Mouse (Mus musculus) hindbrain, embryonic 14.5 days (tissue): ENCODE data around the gene Kctd2. TPM values are rescaled to one million over a fixed set of nuclear protein-coding genes. Genes with fewer than 3 reads are reported as not detected.

ENCODE experiments used
- ATAC-seq: fragments of 200-750 bp; cut with Nextera tagmentation; 2 replicates; pipeline ENCODE4 v1.8.0; 2017; ENCODE audit warnings: moderate number of reproducible peaks, mild to moderate bottlenecking, moderate TSS enrichment, moderate library complexity; ENCODE audit not compliant: low FRiP score
- DNase-seq: peaks from one replicate; pipeline ENCODE4 v3.0.0-alpha.2; 2015; ENCODE audit warnings: low spot score
- H3K27ac ChIP-seq: fragments of 300-500 bp; sonication (generic); 2 replicates; pipeline ENCODE4 v1.5.1; 2014; ENCODE audit warnings: mild to moderate bottlenecking, moderate library complexity
- H3K27me3 ChIP-seq: fragments of 300-500 bp; sonication (generic); 2 replicates; pipeline ENCODE4 v1.6.1; 2014; ENCODE audit warnings: mild to moderate bottlenecking, low read length, mixed read lengths; ENCODE audit not compliant: control insufficient read depth, insufficient read depth
- H3K36me3 ChIP-seq: fragments of 300-500 bp; sonication (generic); replicated peaks from 2 replicates; pipeline ENCODE4 v1.6.1; 2014; ENCODE audit not compliant: control insufficient read depth, insufficient read depth
- H3K4me1 ChIP-seq: fragments of 300-500 bp; sonication (generic); replicated peaks from 2 replicates; pipeline ENCODE4 v1.6.1; 2014; ENCODE audit warnings: antibody characterized with exemption, low read length, mixed read lengths; ENCODE audit not compliant: control insufficient read depth, insufficient read depth
- H3K4me2 ChIP-seq: fragments of 300-500 bp; sonication (generic); replicated peaks from 2 replicates; pipeline ENCODE4 v1.6.1; 2014; ENCODE audit warnings: mild to moderate bottlenecking, moderate library complexity
- H3K4me3 ChIP-seq: fragments of 300-500 bp; sonication (generic); replicated peaks from 2 replicates; pipeline ENCODE4 v1.5.1; 2014; ENCODE audit warnings: mild to moderate bottlenecking, low read length
- H3K9ac ChIP-seq: fragments of 300-500 bp; sonication (generic); 2 replicates; pipeline ENCODE4 v1.6.1; 2014
- H3K9me3 ChIP-seq: fragments of 300-500 bp; sonication (generic); 2 replicates; pipeline ENCODE4 v1.6.1; 2016; ENCODE audit warnings: low read length; ENCODE audit not compliant: control insufficient read depth
- WGBS: fragments of 180-500 bp; shearing (Covaris S2); extraction: QIAGEN DNeasy Blood & Tissue Kit; methylation state at CpG from one replicate; pipeline ENCODE4 v1.1.7; 2014; 5-methylcytosine and 5-hydroxymethylcytosine counted together
- polyA plus RNA-seq: library from polyadenylated mRNA; unstranded; fragments of >200 nt; fragmentation: Nextera tagmentation; extraction: Ambion mirVana; gene quantifications from 2 replicates; pipeline ENCODE4 v1.2.1, GENCODE M21; 2014

Gene Kctd2
- polyA plus RNA-seq, 1 experiment from 2014 or later = 32.3 TPM

DNA sequence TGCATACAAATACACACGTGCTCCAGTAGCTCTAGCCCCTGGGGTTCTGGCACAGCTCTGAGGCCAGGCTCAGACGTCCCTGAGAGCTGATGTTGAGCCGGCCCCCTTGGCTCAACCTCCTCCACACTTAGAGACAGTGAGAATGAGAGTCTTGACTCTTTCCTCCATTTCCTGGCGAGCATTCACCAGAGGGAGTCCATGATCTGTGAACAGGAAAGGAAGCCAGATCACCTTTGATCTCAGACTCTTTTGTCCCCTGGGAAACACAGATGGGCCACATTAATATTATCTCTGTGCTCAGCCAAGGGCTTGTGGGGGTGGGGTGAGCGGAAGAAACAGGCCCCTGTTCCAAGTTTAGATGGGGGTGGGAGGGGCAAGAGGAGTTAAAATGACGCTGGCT is 37.5 kb downstream of the Kctd2 start:
- no peaks in the 10 kb centered on the region for H3K27me3 ChIP-seq
- no peak overlapping the region for H3K9ac ChIP-seq
- no peak overlapping the region for H3K4me3 ChIP-seq
- H3K27ac ChIP-seq = no peak overlapping the region
- ATAC-seq = no peak
- no peak overlapping the region for H3K4me2 ChIP-seq
- DNase-seq = no peak
- 35% methylated on average over 6 of the region's 6 CpGs for WGBS
- no peaks in the 10 kb centered on the region for H3K9me3 ChIP-seq
- no peaks in the 10 kb centered on the region for H3K4me1 ChIP-seq
- H3K36me3 ChIP-seq = no peaks in the 10 kb centered on the region

DNA sequence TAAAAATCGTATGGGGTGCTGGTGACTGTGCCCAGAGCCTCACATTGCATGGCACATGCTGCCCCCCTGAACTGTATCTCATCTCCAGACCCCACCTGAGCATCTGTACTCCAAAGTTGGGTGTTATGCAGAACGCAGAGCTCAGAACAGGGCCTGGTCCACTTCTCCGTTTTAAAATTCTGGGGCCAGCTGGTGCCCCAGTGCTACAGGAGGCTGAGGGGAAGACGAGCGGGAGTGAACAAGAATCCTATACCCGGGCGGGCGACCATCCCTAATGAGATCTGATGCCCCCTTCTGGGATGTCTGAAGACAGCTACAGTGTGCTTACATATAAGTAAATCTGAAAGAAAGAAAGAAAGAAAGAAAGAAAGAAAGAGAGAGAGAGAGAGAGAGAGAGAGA is 41.0 kb downstream of the Kctd2 start:
- Histone ChIP-seq H3K36me3 (no peaks in the 10 kb centered on the region), H3K9me3 (no peaks in the 10 kb centered on the region), H3K9ac (no peak overlapping the region), H3K4me3 (no peak overlapping the region), H3K4me2 (no peak overlapping the region), H3K27me3 (no peaks in the 10 kb centered on the region), H3K4me1 (no peaks in the 10 kb centered on the region), H3K27ac (no peak overlapping the region)
- WGBS = 10% methylated on average over 8 of the region's 8 CpGs
- ATAC-seq (no peak), DNase-seq (no peak)

GRCm38 (mm10) chr11:115461846-115462242 is 41.9 kb downstream of the Kctd2 start:
- no peaks in the 10 kb centered on the region for H3K4me1 ChIP-seq
- no peak overlapping the region for H3K27ac ChIP-seq
- no peaks in the 10 kb centered on the region for H3K27me3 ChIP-seq
- ATAC-seq = no peak
- 73% methylated on average over 5 of the region's 5 CpGs for WGBS
- no peak overlapping the region for H3K4me3 ChIP-seq
- H3K9me3 ChIP-seq = no peaks in the 10 kb centered on the region
- DNase-seq = no peak
- no peak overlapping the region for H3K4me2 ChIP-seq
- H3K36me3 ChIP-seq = no peaks in the 10 kb centered on the region
- no peak overlapping the region for H3K9ac ChIP-seq

- DNase-seq = no peak
- H3K9me3 ChIP-seq = no peaks in the 10 kb centered on the region
- 74% methylated on average over 16 of the region's 16 CpGs for WGBS
Observed at GRCm38 (mm10) chr11:115462243-115462891, 42.4 kb downstream of the Kctd2 start, which contains the start of gene Slc16a5. TSS of gene Slc16a5 (plus strand) at chr11:115462474.

GRCm38 (mm10) chr11:115463397-115463796 is 43.5 kb downstream of the Kctd2 start:
- H3K4me2 ChIP-seq = no peak overlapping the region
- H3K4me1 ChIP-seq = no peaks in the 10 kb centered on the region
- H3K9ac ChIP-seq = no peak overlapping the region
- no peak overlapping the region for H3K27ac ChIP-seq
- no peak overlapping the region for H3K4me3 ChIP-seq
- WGBS = 77% methylated on average over 11 of the region's 11 CpGs
- no peaks in the 10 kb centered on the region for H3K36me3 ChIP-seq
- DNase-seq = no peak
- H3K27me3 ChIP-seq = no peaks in the 10 kb centered on the region
- no peaks in the 10 kb centered on the region for H3K9me3 ChIP-seq
- ATAC-seq = no peak

More at GRCm38 (mm10) chr11:115462243-115462891, 42.4 kb downstream of the Kctd2 start, which contains the start of gene Slc16a5:
- Histone ChIP-seq H3K4me2 (no peak within 1 kb of the TSS), H3K27me3 (no peaks in the 10 kb centered on the region), H3K27ac (no peak within 1 kb of the TSS), H3K9ac (no peak within 1 kb of the TSS; the same call in 1 of the 2 replicates), H3K4me1 (no peaks in the 10 kb centered on the region), H3K36me3 (no peaks in the 10 kb centered on the region), H3K4me3 (no peak within 1 kb of the TSS)
- no peak for ATAC-seq

- Histone ChIP-seq H3K9ac (no peak overlapping the region), H3K9me3 (no peaks in the 10 kb centered on the region), H3K4me1 (no peaks in the 10 kb centered on the region), H3K4me3 (no peak overlapping the region), H3K27me3 (no peaks in the 10 kb centered on the region), H3K36me3 (no peaks in the 10 kb centered on the region), H3K27ac (no peak overlapping the region), H3K4me2 (no peak overlapping the region)
- no peak for DNase-seq
- no peak for ATAC-seq
- 89% methylated on average over 8 of the region's 8 CpGs for WGBS
Observed at GRCm38 (mm10) chr11:115464851-115465250, 44.9 kb downstream of the Kctd2 start.

GRCm38 (mm10) chr11:115467217-115467618 is 47.3 kb downstream of the Kctd2 start:
- Histone ChIP-seq H3K4me1 (no peaks in the 10 kb centered on the region), H3K4me3 (no peak overlapping the region), H3K27me3 (no peaks in the 10 kb centered on the region), H3K36me3 (no peaks in the 10 kb centered on the region), H3K4me2 (no peak overlapping the region), H3K9ac (no peak overlapping the region), H3K27ac (no peak overlapping the region), H3K9me3 (no peaks in the 10 kb centered on the region)
- DNase-seq = no peak
- ATAC-seq = no peak
- WGBS = 46% methylated on average over 4 of the region's 4 CpGs

- Histone ChIP-seq H3K36me3 (no peaks in the 10 kb centered on the region), H3K9ac (no peak overlapping the region), H3K27me3 (no peaks in the 10 kb centered on the region), H3K27ac (no peak overlapping the region), H3K4me1 (peaks cover 25% of the 10 kb centered on the region), H3K9me3 (no peaks in the 10 kb centered on the region), H3K4me2 (no peak overlapping the region), H3K4me3 (no peak overlapping the region)
- DNase-seq (no peak), ATAC-seq (no peak)
- WGBS = 84% methylated on average over 7 of the region's 7 CpGs
Observed at GRCm38 (mm10) chr11:115472183-115472582, 52.3 kb downstream of the Kctd2 start.

GRCm38 (mm10) chr11:115473626-115474275 is 53.8 kb downstream of the Kctd2 start:
- H3K9ac ChIP-seq = no peak overlapping the region
- peak overlapping the region; percentile 26; the same call in 1 of the 2 replicates for H3K27ac ChIP-seq
- peak; percentile 13; the same call in 1 of the 2 replicates for ATAC-seq
- peak overlapping the region; percentile 23 for H3K4me2 ChIP-seq
- 20% methylated on average over 15 of the region's 15 CpGs for WGBS
- H3K9me3 ChIP-seq = no peaks in the 10 kb centered on the region
- H3K27me3 ChIP-seq = no peaks in the 10 kb centered on the region
- no peak overlapping the region for H3K4me3 ChIP-seq
- peaks cover 28% of the 10 kb centered on the region for H3K4me1 ChIP-seq
- no peaks in the 10 kb centered on the region for H3K36me3 ChIP-seq
- peak; percentile 98 for DNase-seq
